Mouse (Mus musculus) left cerebral cortex, adult 18-20 months (tissue): Measurements from ENCODE around the gene Klhdc8a. TPM values are rescaled to one million over a fixed set of nuclear protein-coding genes. Genes with fewer than 3 reads are reported as not detected.

Source experiments
- DNase-seq, 2 experiments: peaks; one replicate each; pipeline ENCODE4 v3.0.0; 2021 to 2022; ENCODE audit warnings: low spot score in 2 of 2, mixed read lengths in 1 of 2
- total RNA-seq, 2 experiments: library from RNA; stranded (reverse); gene quantifications; 2 replicates each; pipeline ENCODE4 v1.2.3; 2021

Gene Klhdc8a
- total RNA-seq, 2 experiments from 2014 or later, result 11.7 to 14.5 TPM

DNA sequence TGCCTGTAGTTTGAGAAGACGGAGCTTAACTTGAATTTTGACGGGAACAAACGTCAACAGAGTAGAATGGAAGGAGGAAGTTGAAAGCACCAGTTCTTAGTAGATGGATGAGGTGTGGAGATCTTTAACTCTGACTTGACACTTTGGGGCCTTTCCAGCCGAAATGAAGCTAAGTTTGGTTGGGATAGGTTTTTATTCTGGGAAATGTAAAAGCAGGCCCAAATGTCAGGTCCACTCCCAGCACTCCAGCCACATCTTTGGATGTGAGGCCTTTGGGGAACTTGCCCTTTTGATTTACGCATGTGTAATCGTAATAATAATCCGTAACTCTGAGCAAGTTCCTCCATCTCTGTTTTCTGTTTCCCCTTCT lies 18.2 kb downstream of the Klhdc8a start:
- DNase-seq, result no peak

DNA sequence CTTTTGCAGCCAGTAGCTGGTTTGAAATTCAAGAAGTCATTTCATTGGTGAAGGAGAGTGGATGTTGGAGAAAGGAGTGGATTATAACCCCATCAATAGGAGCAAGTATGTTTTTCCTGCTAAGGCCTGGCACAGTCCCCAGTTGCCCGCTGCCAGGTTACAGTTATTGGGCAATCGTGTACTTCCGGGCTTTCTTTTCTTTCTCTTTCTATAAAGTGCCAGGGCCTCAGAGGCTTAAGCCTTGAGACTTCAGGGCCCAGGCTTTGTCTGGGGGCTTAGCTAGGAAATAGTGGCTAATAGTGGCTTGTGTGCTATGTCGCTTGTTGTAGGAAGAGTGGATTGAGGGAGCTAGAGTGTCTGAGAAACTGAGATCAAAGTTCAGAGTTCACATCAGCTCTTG lies 19.0 kb downstream of the Klhdc8a start:
- no peak for DNase-seq

DNA sequence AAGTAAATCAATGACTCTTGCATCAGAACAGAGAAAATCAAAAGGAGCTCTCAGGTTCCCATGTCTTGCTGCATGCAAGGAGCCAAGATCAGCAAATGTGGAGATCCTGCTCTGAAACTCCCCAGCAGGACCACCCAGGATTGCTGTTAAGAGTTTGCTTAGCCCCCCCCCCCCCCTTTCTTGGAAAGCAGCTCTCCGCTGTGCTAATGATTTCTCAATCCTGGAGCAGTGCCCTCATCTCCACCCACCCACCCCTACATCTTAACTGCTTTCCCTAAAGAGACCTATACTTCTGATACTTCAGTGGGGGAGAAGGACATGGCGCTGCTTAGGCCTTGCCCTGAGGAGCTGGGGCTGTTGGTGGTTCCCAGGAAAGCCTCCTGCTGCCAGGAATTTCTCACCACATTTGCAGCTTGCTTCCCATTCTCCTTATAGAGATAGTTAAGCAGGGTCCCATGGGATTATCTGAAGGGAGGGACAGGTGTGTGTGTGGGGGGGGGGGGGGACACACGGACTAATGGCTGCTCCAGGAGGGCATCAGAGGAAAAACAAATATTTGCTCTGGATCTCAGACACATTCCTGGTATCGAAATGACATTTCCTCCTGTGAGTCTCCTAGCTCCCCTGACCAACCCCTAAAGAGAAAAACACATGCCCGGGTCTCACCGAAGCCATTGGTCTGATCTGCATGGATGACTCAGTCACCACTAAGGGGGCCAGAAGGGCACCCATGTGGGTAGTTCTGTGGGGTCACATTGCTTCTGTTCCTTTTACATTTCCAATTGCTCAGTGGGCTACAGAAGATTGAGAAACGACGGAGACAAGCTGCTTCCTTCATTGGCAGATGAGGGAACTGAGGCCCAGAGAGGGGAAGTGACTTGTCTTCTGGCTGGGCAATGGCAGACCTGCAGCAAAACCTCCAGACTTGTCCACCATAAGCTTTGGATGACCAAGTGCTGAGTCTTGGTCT lies 19.8 kb downstream of the Klhdc8a start:
- no peak for DNase-seq

DNA sequence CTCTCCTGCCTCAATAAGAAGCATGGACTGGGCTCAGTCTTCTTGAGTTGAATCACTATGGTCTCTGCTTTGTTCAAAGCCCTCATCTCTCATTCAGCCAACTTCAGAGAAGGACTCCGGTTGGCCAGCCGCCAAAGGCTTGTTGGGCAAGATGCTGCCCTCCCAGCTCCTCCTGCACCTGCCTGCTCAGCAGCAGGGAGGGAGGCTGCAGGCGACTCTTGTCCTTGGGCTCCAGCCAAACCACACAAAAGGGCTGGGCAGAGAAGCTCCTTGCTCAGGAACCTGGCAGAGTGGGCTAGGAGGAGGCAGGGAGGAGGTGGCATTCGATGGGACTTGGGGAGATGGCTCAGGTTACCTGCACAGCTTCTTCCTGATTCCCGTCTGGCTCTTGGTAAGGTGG lies 20.8 kb downstream of the Klhdc8a start:
- no peak for DNase-seq

DNA sequence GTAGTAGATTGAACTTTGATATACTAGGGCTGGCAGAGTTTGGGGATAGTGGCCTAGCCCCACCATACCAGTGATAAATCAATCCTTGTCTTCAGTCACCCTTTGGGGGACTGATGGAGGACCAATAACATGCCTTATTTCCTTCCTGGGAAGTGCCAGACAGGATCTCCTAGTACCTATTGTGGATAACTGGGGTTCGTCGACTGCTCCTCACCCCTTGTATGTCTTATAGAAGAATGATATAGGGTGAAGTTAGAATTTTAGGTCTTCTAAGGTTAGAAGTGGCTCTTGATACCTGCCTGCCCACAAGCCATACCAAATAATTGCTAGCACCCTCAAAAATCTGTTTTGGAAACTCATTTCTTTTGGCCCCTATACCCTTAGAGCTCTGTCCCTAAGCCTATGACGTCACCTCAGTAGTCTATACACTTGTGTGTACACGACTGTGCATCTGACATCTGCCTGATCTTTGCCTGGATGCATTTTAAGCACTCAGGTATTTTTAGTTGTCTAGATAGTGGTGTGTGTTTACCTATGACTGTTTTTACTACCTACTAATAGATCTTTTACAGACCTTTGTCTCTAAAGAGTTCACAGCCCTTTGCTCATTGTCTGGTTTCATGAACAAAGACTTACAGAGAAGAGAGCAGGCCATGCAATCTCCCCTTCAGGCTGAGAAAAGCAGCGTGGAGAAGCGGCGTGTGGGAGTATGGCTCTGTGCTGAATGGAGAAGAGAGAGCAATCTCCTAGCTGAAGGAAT lies 23.6 kb downstream of the Klhdc8a start:
- no peak for DNase-seq

DNA sequence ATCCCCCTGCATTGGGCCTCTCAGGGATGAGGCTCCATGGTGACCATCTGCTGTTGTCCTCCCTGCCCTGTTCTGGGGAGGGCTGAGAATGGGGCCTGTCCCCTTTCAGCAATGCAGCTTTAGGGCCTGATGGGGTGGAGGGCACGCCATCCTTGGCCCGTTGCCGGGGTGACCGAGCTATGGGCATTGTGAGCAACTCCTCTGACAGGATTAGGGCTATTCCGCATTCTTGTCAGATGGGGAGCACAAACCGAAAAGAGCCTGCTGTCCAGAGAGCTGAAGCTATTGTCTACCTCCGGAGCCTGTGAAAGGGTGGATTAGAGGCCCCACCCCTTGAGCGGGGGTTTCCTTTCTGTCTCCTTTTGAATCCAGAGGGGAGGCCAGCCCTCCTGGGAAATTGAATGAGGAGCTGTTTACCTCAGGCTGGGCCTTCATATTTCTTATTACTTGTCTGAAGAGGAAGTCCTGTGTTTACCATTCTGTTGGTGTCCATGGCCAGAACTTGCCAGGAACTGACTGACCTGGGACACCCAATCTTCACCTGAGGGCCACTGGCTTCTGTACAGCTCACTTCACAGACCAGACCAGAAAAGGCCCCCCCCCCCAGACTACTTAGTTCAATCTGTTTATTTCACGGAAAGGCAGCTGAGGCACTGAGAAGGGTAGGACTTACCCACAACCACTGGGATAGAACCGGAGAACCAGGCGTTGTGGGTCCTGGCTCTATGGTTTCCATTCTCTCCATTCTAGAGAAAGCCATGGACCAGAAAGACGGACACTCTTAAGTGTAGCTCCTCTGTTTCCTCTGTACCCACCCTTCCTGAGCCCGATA lies 24.5 kb downstream of the Klhdc8a start:
- DNase-seq, result no peak

DNA sequence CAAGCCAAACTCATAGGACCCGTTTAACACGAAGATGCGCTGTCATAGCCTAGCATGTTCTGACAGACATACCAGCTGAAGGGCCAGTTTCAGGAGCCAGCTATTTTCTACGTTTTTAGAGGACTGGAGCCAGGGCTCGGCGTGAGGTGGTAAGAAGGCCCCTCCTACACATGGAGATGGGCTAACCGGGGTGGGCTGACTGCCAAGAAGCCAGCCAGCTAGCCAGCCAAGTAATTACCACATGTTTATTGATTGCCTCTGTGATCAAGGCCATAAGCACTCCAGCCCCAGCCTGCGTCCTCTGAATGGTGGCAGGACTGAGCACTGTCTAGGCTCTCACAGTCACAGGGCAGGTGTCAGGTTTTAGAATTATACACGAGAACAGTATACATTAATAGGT lies 28.4 kb downstream of the Klhdc8a start:
- no peak for DNase-seq

DNA sequence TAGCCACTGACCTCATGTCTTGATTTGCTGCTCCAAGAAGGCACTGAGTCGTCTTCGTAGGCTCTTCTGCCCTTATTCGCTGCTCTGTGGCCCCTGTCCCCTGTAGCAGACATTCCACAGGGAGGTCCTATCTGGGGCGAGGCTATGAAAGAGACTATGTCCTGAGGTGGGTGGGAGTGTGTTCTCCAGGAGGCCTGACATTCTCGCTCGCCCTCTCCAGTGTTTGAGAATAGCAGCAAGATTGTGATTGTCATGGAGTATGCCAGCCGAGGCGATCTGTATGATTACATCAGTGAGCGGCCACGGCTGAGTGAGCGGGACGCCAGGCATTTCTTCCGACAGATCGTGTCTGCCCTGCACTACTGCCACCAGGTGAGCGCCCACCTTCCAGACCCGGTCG lies 29.1 kb downstream of the Klhdc8a start:
- no peak for DNase-seq

DNA sequence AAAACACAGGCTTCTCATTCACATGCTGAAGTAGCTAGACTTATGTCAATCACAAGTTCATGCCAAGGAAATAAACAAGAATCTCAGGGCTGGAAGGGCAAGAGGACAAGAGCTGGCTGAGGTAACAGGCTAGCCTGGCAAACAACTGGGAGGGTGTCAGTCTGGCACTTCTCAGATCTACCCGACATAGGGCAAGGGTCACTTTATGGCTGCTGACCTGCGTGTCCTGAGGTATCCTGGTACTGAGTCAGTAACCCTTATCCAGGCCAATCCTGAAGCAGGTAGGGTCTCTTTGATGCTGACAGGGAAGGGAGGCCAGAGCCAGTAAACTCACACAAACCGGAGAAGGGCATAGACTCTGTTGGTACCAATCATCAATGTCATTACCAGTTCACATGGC lies 30.1 kb downstream of the Klhdc8a start:
- no peak for DNase-seq

DNA sequence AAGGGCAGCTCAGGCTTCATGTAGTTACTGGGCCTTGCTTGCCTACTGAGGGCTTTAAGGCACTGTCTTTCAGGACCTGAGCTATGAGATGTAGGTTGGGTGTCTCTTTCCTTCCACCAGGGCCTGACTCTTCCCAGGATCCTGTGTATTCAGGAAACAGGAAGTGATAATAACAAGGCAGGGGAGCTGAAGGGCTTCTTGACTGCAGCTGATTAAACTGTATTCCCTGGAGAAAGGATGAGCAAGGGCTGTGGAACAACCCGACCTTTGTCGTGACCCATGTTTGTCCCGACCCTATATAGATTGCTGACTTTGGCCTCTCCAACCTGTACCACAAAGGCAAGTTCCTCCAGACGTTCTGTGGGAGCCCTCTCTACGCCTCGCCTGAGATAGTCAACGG lies 31.2 kb downstream of the Klhdc8a start:
- DNase-seq, result no peak

DNA sequence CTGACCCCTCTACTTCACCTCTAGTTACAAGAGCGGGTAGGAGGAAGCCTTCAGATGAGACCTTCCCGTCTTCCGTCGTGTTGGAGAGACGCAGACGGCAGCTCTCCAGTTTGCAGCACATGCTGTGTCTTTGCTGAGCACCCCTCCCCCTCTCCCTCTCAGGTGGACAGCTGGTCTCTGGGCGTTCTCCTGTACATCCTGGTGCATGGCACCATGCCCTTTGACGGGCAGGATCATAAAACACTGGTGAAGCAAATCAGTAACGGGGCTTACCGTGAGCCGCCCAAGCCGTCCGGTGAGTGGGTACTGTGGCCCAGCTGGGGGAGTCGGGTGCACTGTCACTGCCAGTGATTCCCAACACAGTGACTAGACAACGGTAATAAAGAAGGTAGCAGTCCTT lies 32.0 kb downstream of the Klhdc8a start:
- DNase-seq, result no peak

DNA sequence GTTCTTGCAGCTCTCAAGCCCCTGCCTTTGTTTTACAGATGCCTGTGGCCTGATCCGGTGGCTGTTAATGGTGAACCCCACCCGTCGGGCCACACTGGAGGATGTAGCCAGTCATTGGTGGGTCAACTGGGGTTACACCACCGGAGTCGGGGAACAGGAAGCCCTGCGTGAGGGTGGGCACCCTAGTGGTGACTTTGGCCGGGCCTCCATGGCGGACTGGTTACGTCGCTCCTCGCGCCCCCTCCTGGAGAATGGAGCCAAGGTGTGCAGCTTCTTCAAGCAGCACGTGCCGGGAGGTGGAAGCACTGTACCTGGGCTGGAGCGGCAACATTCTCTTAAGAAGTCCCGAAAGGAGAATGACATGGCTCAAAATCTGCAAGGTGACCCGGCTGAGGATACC lies 32.9 kb downstream of the Klhdc8a start:
- no peak for DNase-seq

DNA sequence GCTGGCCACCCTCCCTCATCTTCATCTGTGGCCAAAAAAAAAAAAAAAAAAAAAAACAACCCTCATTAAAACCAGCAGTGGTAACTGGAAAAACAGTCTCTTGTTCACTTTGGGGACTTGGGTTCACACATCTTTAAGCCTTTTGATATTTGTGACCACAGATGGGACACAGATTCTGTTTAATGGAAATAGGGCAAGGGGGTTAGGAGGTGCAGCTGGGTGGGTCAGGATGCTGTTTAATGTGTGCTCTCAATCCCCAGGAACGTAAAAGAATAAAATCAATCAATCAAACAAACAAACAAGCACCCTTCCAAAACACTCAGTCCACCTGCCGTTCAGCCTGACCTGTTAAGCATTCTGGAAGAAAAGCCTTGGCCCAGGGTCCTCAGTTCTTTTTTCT lies 34.8 kb downstream of the Klhdc8a start:
- no peak for DNase-seq

DNA sequence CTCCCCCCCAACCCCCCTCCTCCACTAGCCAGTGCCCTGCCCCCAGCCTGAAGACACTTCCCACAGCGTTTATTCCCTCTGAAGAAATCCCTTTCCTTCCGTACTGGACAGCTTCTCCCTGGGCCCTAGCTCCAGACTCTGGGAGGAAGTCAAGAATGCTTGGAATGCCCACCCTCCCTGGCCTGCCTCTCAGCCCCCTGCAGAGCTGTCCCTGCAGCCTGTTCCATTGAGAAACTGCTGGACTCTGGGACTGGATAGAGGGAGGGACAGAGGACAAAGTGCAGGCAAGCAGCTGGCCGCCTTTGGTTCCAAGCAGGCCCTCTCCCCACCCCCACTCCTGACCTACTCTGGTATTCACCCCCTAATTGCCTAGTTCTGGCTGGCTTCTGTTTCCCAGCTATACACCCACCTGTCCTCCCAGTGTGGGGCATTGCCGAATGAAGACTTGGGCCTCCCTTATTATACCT lies 35.3 kb downstream of the Klhdc8a start:
- no peak for DNase-seq

DNA sequence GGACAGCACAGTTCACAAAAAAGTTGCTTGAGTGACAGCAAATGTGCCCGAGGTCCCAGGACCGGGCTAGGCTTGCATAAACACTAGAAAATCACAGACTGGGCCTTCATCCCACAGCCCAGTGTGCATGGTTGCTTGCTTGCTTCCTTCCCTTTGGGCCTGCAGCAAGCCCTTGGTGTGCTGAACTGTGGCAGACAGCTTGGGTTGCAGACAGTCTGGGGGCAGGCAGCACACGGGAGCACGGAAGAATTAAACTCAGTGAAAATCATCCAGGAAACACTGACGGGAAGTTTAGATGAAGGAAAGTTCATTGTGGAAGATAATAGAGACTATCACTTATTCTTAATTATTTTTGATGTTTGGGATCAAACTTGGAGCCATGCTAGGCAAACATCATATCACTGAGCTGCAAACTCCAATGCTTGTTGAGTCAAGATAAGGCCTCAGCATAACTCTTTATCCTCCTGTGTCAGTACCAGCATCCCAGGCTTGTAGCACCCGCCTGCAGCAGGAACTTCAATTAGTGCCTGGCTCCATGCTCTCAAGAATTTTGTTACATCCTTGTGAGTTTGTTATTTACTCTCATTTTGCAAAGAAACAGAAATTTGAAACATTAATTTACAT lies 35.9 kb downstream of the Klhdc8a start:
- no peak for DNase-seq

DNA sequence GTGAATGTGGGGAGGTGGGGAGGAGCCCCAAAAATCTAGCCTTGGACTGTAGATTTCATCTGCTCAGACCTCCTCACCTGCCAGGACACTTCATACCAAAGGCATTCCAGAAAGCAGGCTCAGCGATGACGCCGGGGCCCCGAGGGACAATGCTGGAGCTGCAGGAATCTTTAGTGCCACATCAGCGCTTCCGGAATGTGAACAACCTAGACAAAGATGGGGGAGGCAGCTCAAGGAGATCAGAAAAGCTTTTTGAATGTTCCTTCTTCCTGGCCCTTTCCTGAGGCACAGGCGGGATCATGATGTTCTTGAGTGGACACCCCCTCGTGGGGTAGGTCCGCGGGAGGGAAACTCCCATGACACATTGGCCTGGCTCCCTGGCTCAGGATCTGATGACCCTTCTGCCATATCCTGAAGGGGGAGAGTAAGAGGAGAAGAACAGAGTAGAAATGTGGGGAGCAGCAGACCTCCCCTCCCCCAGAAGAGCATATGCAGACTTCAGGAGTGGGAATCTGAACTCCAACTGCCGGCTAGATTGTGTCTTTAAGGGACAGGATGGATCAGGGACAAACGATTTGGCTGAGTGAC lies 37.0 kb downstream of the Klhdc8a start:
- no peak for DNase-seq

DNA sequence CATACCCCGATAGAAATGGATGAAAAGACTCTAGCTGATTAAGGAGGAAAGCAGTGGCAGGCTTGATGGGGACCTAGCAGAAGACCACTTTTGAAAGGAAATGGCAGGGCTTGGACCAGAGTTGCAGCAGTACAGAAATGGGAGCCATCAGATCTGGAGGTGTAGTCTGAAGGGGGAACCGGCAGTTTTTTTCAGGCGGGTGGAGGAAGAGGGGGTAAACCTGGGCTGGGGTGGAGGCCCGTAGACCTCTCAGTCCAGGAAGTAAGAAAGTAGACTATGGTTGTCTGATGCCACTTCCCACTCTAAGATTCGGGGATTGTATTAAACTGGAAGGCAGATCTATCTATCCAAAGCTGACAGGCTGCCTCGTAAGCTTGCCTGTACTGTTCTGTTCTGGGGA lies 38.5 kb downstream of the Klhdc8a start:
- DNase-seq, result no peak

DNA sequence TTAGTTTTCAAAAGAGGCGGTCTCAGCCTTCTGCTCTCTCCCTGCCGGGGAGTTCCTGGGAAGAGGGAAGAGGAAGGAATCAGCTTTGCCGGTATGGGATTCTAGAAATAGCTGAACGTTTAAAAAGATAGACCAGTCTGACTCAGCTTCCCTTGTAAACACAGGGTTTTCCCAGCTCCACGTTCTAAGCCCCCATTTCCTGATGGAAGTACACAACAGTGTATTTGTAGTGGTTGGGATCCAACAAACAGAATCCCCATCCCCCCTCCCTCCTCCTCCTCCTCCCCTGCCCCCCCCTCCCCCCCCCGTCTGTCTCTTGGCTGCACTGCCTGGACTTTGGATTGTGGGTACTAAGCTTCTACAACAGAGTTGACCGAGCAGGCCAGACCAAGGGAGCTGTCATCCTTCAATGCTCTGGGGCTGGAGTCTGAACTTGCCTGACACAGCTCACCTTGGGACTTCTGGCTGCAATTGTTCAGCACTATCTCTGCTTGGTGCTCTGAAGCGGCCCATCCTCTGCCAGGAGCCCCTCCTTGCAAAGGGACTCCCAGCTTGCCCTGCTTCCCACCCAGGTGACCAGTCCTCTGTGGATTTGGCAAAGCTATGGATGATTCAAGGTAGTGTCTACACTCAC lies 39.7 kb downstream of the Klhdc8a start:
- DNase-seq, result no peak

DNA sequence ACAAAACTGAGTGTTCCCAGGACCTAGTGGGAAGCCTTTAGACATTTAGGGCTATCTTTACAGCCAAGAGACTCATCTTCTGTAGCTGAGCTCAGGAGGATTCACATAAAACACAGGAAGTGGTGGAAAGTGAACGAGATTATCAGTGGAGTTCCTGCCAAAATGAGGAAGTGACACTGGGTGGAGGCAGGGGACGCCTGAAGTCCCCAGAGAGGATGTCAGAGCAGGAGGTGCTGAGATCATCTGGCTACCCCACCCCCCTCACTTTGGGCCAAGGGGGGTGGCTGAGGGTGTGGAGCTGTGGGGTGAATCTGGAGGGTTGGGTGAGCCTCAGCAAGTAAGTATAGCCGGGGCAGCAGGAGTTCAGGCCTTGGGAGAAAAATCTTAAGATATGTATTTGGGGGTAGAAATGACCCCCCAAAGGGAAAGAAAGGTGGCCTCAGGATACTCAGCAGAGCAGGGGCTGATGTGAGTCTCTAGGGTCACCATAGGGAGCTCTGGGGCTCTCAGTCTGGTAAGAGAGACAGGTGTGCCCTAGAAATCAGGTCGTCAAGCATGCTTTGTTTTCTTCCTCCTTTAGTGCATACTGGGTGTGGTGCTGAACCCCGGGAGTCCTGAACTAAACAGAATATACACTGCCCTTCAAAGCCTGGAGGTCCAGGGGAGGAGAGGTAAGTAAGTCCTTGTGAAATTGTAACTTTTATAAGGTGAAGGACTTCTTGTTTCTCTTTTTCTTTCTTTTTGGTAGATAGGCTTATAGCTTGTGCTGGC lies 43.5 kb downstream of the Klhdc8a start:
- no peak for DNase-seq
